Mouse (Mus musculus): ENCODE data around the gene Phkb. TPM values are rescaled to one million over a fixed set of nuclear protein-coding genes. Genes with fewer than 3 reads are reported as not detected.
"Not testable (repeated sequence)": the region's sequence is repeated elsewhere in the genome, so short reads cannot be mapped to it uniquely, and the experiment has no call there.

Gene Phkb
- polyA plus RNA-seq, 1 experiment from 2014 or later = 16.8 TPM

GRCm38 (mm10) chr8:85841489-85841795 is 683 bp downstream of the Phkb start:
- H3K36me3 ChIP-seq (ENCODE audit: control insufficient read depth, insufficient read depth) = no peaks in the 10 kb centered on the region
- no peaks in the 10 kb centered on the region for H3K9me3 ChIP-seq (ENCODE audit: control insufficient read depth)
- peak overlapping the region; percentile 87 for H3K9ac ChIP-seq (ENCODE audit: low read depth, low read length)
- H3K4me3 ChIP-seq (ENCODE audit: low read depth, low read length) = peak overlapping the region; percentile 72
- ATAC-seq = no peak
- no peak for TF ChIP-seq CTCF (IDR thresholded peaks at IDR 0.05; ENCODE audit: low read depth)
- 6% methylated on average over 4 of the region's 4 CpGs for WGBS
- 0 out of 2 replicates have a peak overlapping the region, but pooled peaks have one; percentile 98 for H3K27ac ChIP-seq (ENCODE audit: low read depth, low read length)
- no peaks in the 10 kb centered on the region for H3K27me3 ChIP-seq (replicated peaks; ENCODE audit: control insufficient read depth, insufficient read depth, low read length)
- peak overlapping the region; percentile 72 for H3K4me2 ChIP-seq (replicated peaks; ENCODE audit: low read depth)
- peaks cover 9% of the 10 kb centered on the region for H3K4me1 ChIP-seq (replicated peaks; ENCODE audit: control insufficient read depth, insufficient read depth, low read length)

GRCm38 (mm10) chr8:85845887-85846286 is 5.1 kb downstream of the Phkb start:
- no peak overlapping the region for H3K27ac ChIP-seq (ENCODE audit: low read depth, low read length)
- no peak for ATAC-seq
- TF ChIP-seq CTCF (IDR thresholded peaks at IDR 0.05; ENCODE audit: low read depth) = no peak

GRCm38 (mm10) chr8:85854220-85855123 is 13.7 kb downstream of the Phkb start:
- ATAC-seq = no peak
- H3K9ac ChIP-seq (ENCODE audit: low read depth, low read length) = no peak overlapping the region
- H3K4me3 ChIP-seq (ENCODE audit: low read depth, low read length) = no peak overlapping the region
- H3K27me3 ChIP-seq (replicated peaks; ENCODE audit: control insufficient read depth, insufficient read depth, low read length) = no peaks in the 10 kb centered on the region
- H3K9me3 ChIP-seq (ENCODE audit: control insufficient read depth) = no peaks in the 10 kb centered on the region
- TF ChIP-seq CTCF (IDR thresholded peaks at IDR 0.05; ENCODE audit: low read depth) = no peak
- no peak overlapping the region for H3K27ac ChIP-seq (ENCODE audit: low read depth, low read length)
- WGBS = 87% methylated on average over 19 of the region's 19 CpGs
- no peak overlapping the region for H3K4me2 ChIP-seq (replicated peaks; ENCODE audit: low read depth)
- H3K36me3 ChIP-seq (ENCODE audit: control insufficient read depth, insufficient read depth) = peaks cover 4% of the 10 kb centered on the region; the same call in 1 of the 2 replicates
- no peaks in the 10 kb centered on the region for H3K4me1 ChIP-seq (replicated peaks; ENCODE audit: control insufficient read depth, insufficient read depth, low read length)

More at GRCm38 (mm10) chr8:85845887-85846286, 5.1 kb downstream of the Phkb start:
- H3K27me3 ChIP-seq (replicated peaks; ENCODE audit: control insufficient read depth, insufficient read depth, low read length) = no peaks in the 10 kb centered on the region
- no peak overlapping the region for H3K9ac ChIP-seq (ENCODE audit: low read depth, low read length)
- H3K4me3 ChIP-seq (ENCODE audit: low read depth, low read length) = no peak overlapping the region
- H3K4me1 ChIP-seq (replicated peaks; ENCODE audit: control insufficient read depth, insufficient read depth, low read length) = peaks cover 6% of the 10 kb centered on the region; the same call in 1 of the 2 replicates
- H3K9me3 ChIP-seq (ENCODE audit: control insufficient read depth) = no peaks in the 10 kb centered on the region
- no peak overlapping the region for H3K4me2 ChIP-seq (replicated peaks; ENCODE audit: low read depth)
- H3K36me3 ChIP-seq (ENCODE audit: control insufficient read depth, insufficient read depth) = no peaks in the 10 kb centered on the region

- H3K36me3 ChIP-seq (ENCODE audit: control insufficient read depth, insufficient read depth); H3K9ac ChIP-seq (ENCODE audit: low read depth, low read length); H3K4me1 ChIP-seq (replicated peaks; ENCODE audit: control insufficient read depth, insufficient read depth, low read length); ATAC-seq; H3K27ac ChIP-seq (ENCODE audit: low read depth, low read length); H3K4me3 ChIP-seq (ENCODE audit: low read depth, low read length); H3K27me3 ChIP-seq (replicated peaks; ENCODE audit: control insufficient read depth, insufficient read depth, low read length); H3K9me3 ChIP-seq (ENCODE audit: control insufficient read depth): not testable (repeated sequence)
- 0 out of 2 replicates have a peak overlapping the region, but pooled peaks have one; percentile 9 for H3K4me2 ChIP-seq (replicated peaks; ENCODE audit: low read depth)
- 25% methylated on average over 11 of the region's 11 CpGs for WGBS
These were observed 16.6 kb downstream of the Phkb start for GRCm38 (mm10) chr8:85857227-85857896.

GRCm38 (mm10) chr8:85860612-85861011 is 19.9 kb downstream of the Phkb start:
- Histone ChIP-seq H3K4me2 (replicated peaks; ENCODE audit: low read depth) (no peak overlapping the region), H3K9me3 (ENCODE audit: control insufficient read depth) (no peaks in the 10 kb centered on the region), H3K4me1 (replicated peaks; ENCODE audit: control insufficient read depth, insufficient read depth, low read length) (no peaks in the 10 kb centered on the region), H3K36me3 (ENCODE audit: control insufficient read depth, insufficient read depth) (no peaks in the 10 kb centered on the region), H3K27me3 (replicated peaks; ENCODE audit: control insufficient read depth, insufficient read depth, low read length) (no peaks in the 10 kb centered on the region), H3K4me3 (ENCODE audit: low read depth, low read length) (no peak overlapping the region), H3K27ac (ENCODE audit: low read depth, low read length) (no peak overlapping the region), H3K9ac (ENCODE audit: low read depth, low read length) (no peak overlapping the region)
- no peak for TF ChIP-seq CTCF (IDR thresholded peaks at IDR 0.05; ENCODE audit: low read depth)
- WGBS = 70% methylated on average over 5 of the region's 5 CpGs
- no peak for ATAC-seq

- Histone ChIP-seq H3K4me2 (replicated peaks; ENCODE audit: low read depth) (no peak overlapping the region), H3K36me3 (ENCODE audit: control insufficient read depth, insufficient read depth) (no peaks in the 10 kb centered on the region), H3K9me3 (ENCODE audit: control insufficient read depth) (no peaks in the 10 kb centered on the region), H3K9ac (ENCODE audit: low read depth, low read length) (no peak overlapping the region), H3K27me3 (replicated peaks; ENCODE audit: control insufficient read depth, insufficient read depth, low read length) (no peaks in the 10 kb centered on the region), H3K27ac (ENCODE audit: low read depth, low read length) (no peak overlapping the region), H3K4me1 (replicated peaks; ENCODE audit: control insufficient read depth, insufficient read depth, low read length) (no peaks in the 10 kb centered on the region), H3K4me3 (ENCODE audit: low read depth, low read length) (no peak overlapping the region)
- 73% methylated on average over 1 of the region's 1 CpGs for WGBS
- ATAC-seq = no peak
- no peak for TF ChIP-seq CTCF (IDR thresholded peaks at IDR 0.05; ENCODE audit: low read depth)
These were observed 21.6 kb downstream of the Phkb start for GRCm38 (mm10) chr8:85862381-85862780.

Data from intestine, postnatal 0 days (tissue).